Mouse (Mus musculus) bone marrow, adult 2 months (tissue): ENCODE measurements around the gene Dock7. TPM values are rescaled to one million over a fixed set of nuclear protein-coding genes. Genes with fewer than 3 reads are reported as not detected.
A peak's percentile ranks its signal among the peaks of the same experiment; 100 is the strongest.

Source experiments
- H3K27ac ChIP-seq: fragments of 200-500 bp; 2 replicates; pipeline ENCODE4 v1.5.1; 2012; ENCODE audit warnings: low read depth, mild to moderate bottlenecking, control low read depth, inconsistent platforms, low read length; ENCODE audit not compliant: control insufficient read depth, poor library complexity, insufficient read depth
- H3K4me1 ChIP-seq: fragments of 200-500 bp; 2 replicates; pipeline ENCODE4 v1.6.1; 2011; ENCODE audit warnings: low read length; ENCODE audit not compliant: control insufficient read depth, insufficient read depth
- H3K4me3 ChIP-seq: fragments of 200-500 bp; replicated peaks from 2 replicates; pipeline ENCODE3; 2011; ENCODE audit warnings: mild to moderate bottlenecking, low read depth, low read length, control low read depth; ENCODE audit not compliant: control insufficient read depth
- CTCF ChIP-seq: fragments of 200-500 bp; IDR thresholded peaks from 2 replicates; pipeline ENCODE4 v1.5.1; 2011; ENCODE audit warnings: low read length, control low read depth; ENCODE audit not compliant: control insufficient read depth, insufficient read depth
- POLR2A ChIP-seq: fragments of 200-500 bp; IDR thresholded peaks from 2 replicates; pipeline ENCODE4 v1.6.1; 2011; ENCODE audit warnings: low read depth, mild to moderate bottlenecking, control low read depth, low read length, borderline replicate concordance; ENCODE audit not compliant: control insufficient read depth
- WGBS: fragments of 180-500 bp; shearing (Covaris S2); methylation state at CpG from one replicate; pipeline ENCODE4 v1.1.7; 2018; 5-methylcytosine and 5-hydroxymethylcytosine counted together
- polyA plus RNA-seq: library from polyadenylated mRNA; stranded (reverse); fragments of >200 nt; gene quantifications from 2 replicates; pipeline ENCODE4 v1.2.4, GENCODE M21; 2011; ENCODE audit warnings: low replicate concordance; ENCODE audit not compliant: missing spikeins, insufficient read depth, insufficient read length

Dock7 gene
- polyA plus RNA-seq, 1 experiment, result 7.0 TPM

GRCm38 (mm10) chr4:99108817-99109216, 11.9 kb downstream of the Dock7 start:
- TF ChIP-seq POLR2A (no peak), CTCF (no peak)
- no peak overlapping the region for H3K4me3 ChIP-seq
- 89% methylated on average over 4 of the region's 4 CpGs for WGBS

GRCm38 (mm10) chr4:99102846-99103245, 17.9 kb downstream of the Dock7 start:
- Histone ChIP-seq H3K4me3 (no peak overlapping the region), H3K27ac (no peak overlapping the region), H3K4me1 (no peaks in the 10 kb centered on the region; the same call in 1 of the 2 replicates)
- 89% methylated on average over 3 of the region's 3 CpGs for WGBS
- no peak for TF ChIP-seq CTCF
- no peak for TF ChIP-seq POLR2A

More at GRCm38 (mm10) chr4:99108817-99109216, 11.9 kb downstream of the Dock7 start:
- Histone ChIP-seq H3K27ac (no peak overlapping the region), H3K4me1 (no peaks in the 10 kb centered on the region; the same call in 1 of the 2 replicates)

GRCm38 (mm10) chr4:99100724-99101123, 20.0 kb downstream of the Dock7 start:
- TF ChIP-seq POLR2A, result no peak
- no peak for TF ChIP-seq CTCF
- no peak overlapping the region for H3K27ac ChIP-seq
- H3K4me3 ChIP-seq, result no peak overlapping the region
- H3K4me1 ChIP-seq, result no peaks in the 10 kb centered on the region; the same call in 1 of the 2 replicates
- WGBS, result 11% methylated on average over 7 of the region's 7 CpGs

- TF ChIP-seq POLR2A, result no peak
- no peak for TF ChIP-seq CTCF
- H3K4me1 ChIP-seq, result no peaks in the 10 kb centered on the region
- no peak overlapping the region for H3K4me3 ChIP-seq
- H3K27ac ChIP-seq, result no peak overlapping the region
- WGBS, result 81% methylated on average over 3 of the region's 3 CpGs
These were observed 28.9 kb downstream of the Dock7 start for GRCm38 (mm10) chr4:99091777-99092176.

GRCm38 (mm10) chr4:99091151-99091701, 29.5 kb downstream of the Dock7 start:
- H3K4me3 ChIP-seq, result no peak overlapping the region
- no peaks in the 10 kb centered on the region for H3K4me1 ChIP-seq
- 52% methylated on average over 3 of the region's 3 CpGs for WGBS
- TF ChIP-seq CTCF (no peak), POLR2A (no peak)
- no peak overlapping the region for H3K27ac ChIP-seq

GRCm38 (mm10) chr4:99087760-99088485, 32.8 kb downstream of the Dock7 start:
- Histone ChIP-seq H3K4me1 (no peaks in the 10 kb centered on the region), H3K4me3 (peak overlapping the region; percentile 40), H3K27ac (no peak overlapping the region)
- TF ChIP-seq POLR2A (no peak), CTCF (no peak)
- 70% methylated on average over 17 of the region's 17 CpGs for WGBS

- Histone ChIP-seq H3K4me1 (no peaks in the 10 kb centered on the region), H3K27ac (no peak overlapping the region), H3K4me3 (no peak overlapping the region)
- TF ChIP-seq POLR2A (no peak), CTCF (no peak)
- 73% methylated on average over 3 of the region's 3 CpGs for WGBS
These were observed 36.9 kb downstream of the Dock7 start for GRCm38 (mm10) chr4:99083862-99084261.

GRCm38 (mm10) chr4:99081169-99081568, 39.5 kb downstream of the Dock7 start:
- 64% methylated on average over 1 of the region's 1 CpGs for WGBS
- no peaks in the 10 kb centered on the region for H3K4me1 ChIP-seq
- no peak overlapping the region for H3K4me3 ChIP-seq
- TF ChIP-seq CTCF, result no peak
- no peak for TF ChIP-seq POLR2A
- no peak overlapping the region for H3K27ac ChIP-seq
